Mouse (Mus musculus) limb, embryonic 13.5 days (tissue): ENCODE measurements around the gene Smc5. TPM values are rescaled to one million over a fixed set of nuclear protein-coding genes. Genes with fewer than 3 reads are reported as not detected.

Experiments
- ATAC-seq: fragments of 200-750 bp; cut with Nextera tagmentation; 2 replicates; pipeline ENCODE4 v1.8.0; 2017; ENCODE audit warnings: low read depth, moderate number of reproducible peaks, moderate TSS enrichment; ENCODE audit not compliant: low FRiP score
- H3K27ac ChIP-seq: fragments of 300-500 bp; sonication (generic); 2 replicates; pipeline ENCODE4 v1.5.1; 2015; ENCODE audit warnings: inconsistent platforms, mild to moderate bottlenecking, moderate library complexity
- H3K27me3 ChIP-seq: fragments of 300-500 bp; sonication (generic); 2 replicates; pipeline ENCODE4 v1.6.1; 2015; ENCODE audit warnings: mild to moderate bottlenecking, inconsistent platforms
- H3K36me3 ChIP-seq: fragments of 300-500 bp; sonication (generic); 2 replicates; pipeline ENCODE4 v1.6.1; 2015; ENCODE audit warnings: inconsistent platforms, mild to moderate bottlenecking, moderate library complexity
- H3K4me1 ChIP-seq: fragments of 300-500 bp; sonication (generic); 2 replicates; pipeline ENCODE4 v1.6.1; 2015; ENCODE audit warnings: inconsistent platforms
- H3K4me2 ChIP-seq: fragments of 300-500 bp; sonication (generic); replicated peaks from 2 replicates; pipeline ENCODE4 v1.6.1; 2015; ENCODE audit warnings: inconsistent platforms, mild to moderate bottlenecking, moderate library complexity
- H3K4me3 ChIP-seq: fragments of 300-500 bp; sonication (generic); 2 replicates; pipeline ENCODE4 v1.5.1; 2015; ENCODE audit warnings: moderate library complexity, mild to moderate bottlenecking, inconsistent platforms
- H3K9ac ChIP-seq: fragments of 300-500 bp; sonication (generic); 2 replicates; pipeline ENCODE4 v1.6.1; 2015; ENCODE audit warnings: mild to moderate bottlenecking, inconsistent platforms
- H3K9me3 ChIP-seq: fragments of 300-500 bp; sonication (generic); 2 replicates; pipeline ENCODE4 v1.6.1; 2016; ENCODE audit warnings: inconsistent platforms
- WGBS: fragments of 180-500 bp; shearing (Covaris S2); methylation state at CpG from one replicate; pipeline ENCODE4 v1.1.7; 2015; 5-methylcytosine and 5-hydroxymethylcytosine counted together
- polyA plus RNA-seq: library from polyadenylated mRNA; unstranded; fragments of >200 nt; fragmentation: Nextera tagmentation; extraction: Ambion mirVana; gene quantifications from 2 replicates; pipeline ENCODE4 v1.2.1, GENCODE M21; 2015

Smc5 gene
- polyA plus RNA-seq = 38.3 and 40.1 TPM in 2 replicates

DNA sequence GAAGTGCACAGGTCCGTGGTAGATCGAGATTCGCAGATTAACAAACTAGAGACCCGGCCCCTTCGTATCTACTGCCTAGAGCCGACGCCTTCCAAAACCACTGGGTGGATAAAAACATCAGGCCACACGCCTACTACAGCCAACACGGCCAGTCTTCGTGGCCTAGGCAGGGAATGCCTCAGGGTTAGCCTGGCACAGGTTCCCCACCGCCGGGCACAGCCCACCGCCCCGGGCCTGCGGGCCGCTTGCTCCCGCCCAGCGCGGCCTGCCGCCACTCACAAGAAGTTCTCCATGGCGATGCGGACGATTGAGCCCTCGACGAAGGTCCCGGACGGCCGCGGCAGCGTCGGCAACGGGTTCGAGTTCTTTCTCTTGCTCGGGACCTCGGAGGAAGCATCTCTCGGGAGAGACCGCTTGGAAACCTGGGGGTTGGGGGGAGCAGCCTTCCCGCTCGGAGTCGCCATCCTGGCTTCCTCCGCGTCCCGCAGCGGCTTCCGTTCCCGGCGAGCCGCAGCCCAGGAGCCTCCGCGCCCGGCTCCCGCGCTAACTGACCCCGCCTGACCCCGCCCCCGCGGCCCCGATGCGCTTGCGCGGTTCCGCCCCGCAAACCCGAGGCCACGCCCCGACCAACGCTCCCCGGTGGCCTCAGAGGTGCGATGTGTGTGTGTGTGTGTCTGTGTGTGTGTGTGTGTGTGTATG lies at the start of gene Smc5:
Smc5 (minus strand) TSS at position 543 of the 699 bp plus-strand sequence.
- Histone ChIP-seq H3K9me3 (no peaks in the 10 kb centered on the region), H3K4me2 (peak within 1 kb of the TSS; percentile 72), H3K4me1 (peaks cover 16% of the 10 kb centered on the region), H3K4me3 (peak within 1 kb of the TSS; percentile 89), H3K27ac (peak within 1 kb of the TSS; percentile 59; the same call in 1 of the 2 replicates), H3K36me3 (peaks cover 8% of the 10 kb centered on the region), H3K27me3 (no peaks in the 10 kb centered on the region), H3K9ac (peak within 1 kb of the TSS; percentile 91)
- peak; percentile 96 for ATAC-seq
- WGBS = under 1% methylated on average over 67 of the region's 69 CpGs

GRCm38 (mm10) chr19:23323107-23323506 lies 49.4 kb upstream of the Smc5 start:
- ATAC-seq = no peak
- H3K27me3 ChIP-seq = no peaks in the 10 kb centered on the region; the same call in 1 of the 2 replicates
- H3K4me3 ChIP-seq = no peak overlapping the region
- H3K9me3 ChIP-seq = no peaks in the 10 kb centered on the region
- no peak overlapping the region for H3K9ac ChIP-seq
- WGBS = 63% methylated on average over 3 of the region's 3 CpGs
- H3K36me3 ChIP-seq = no peaks in the 10 kb centered on the region
- no peaks in the 10 kb centered on the region for H3K4me1 ChIP-seq
- no peak overlapping the region for H3K27ac ChIP-seq
- H3K4me2 ChIP-seq = no peak overlapping the region

DNA sequence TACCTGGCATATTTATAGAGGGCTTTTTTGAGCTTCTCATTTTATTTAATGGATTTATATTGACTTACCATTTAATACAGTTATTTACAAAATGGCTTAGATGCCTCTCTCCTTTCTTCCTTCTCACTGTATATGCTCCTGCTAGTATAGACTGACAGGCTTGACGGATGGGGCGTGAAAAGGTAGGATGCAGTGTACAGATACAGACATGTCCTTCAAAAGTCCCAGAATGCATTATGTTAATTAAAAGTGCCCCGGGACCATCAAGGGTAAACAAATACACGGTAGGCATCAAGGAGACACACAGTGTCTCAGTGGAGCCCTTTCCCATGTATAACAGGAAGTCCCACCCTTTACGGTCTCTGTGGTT lies 44.3 kb upstream of the Smc5 start:
- H3K9me3 ChIP-seq = no peaks in the 10 kb centered on the region
- WGBS = 79% methylated on average over 5 of the region's 5 CpGs
- no peak overlapping the region for H3K4me3 ChIP-seq
- ATAC-seq = no peak
- no peak overlapping the region for H3K4me2 ChIP-seq
- H3K4me1 ChIP-seq = no peaks in the 10 kb centered on the region
- H3K27me3 ChIP-seq = no peaks in the 10 kb centered on the region; the same call in 1 of the 2 replicates
- no peak overlapping the region for H3K27ac ChIP-seq
- no peak overlapping the region for H3K9ac ChIP-seq
- no peaks in the 10 kb centered on the region for H3K36me3 ChIP-seq

- Histone ChIP-seq H3K4me1 (no peaks in the 10 kb centered on the region), H3K27me3 (no peaks in the 10 kb centered on the region; the same call in 1 of the 2 replicates), H3K4me3 (no peak overlapping the region), H3K27ac (no peak overlapping the region), H3K4me2 (no peak overlapping the region), H3K9me3 (no peaks in the 10 kb centered on the region), H3K36me3 (no peaks in the 10 kb centered on the region), H3K9ac (no peak overlapping the region)
- ATAC-seq = no peak
- WGBS = 42% methylated on average over 5 of the region's 5 CpGs
Observed at GRCm38 (mm10) chr19:23317295-23317988, 43.7 kb upstream of the Smc5 start.

- no peaks in the 10 kb centered on the region; the same call in 1 of the 2 replicates for H3K27me3 ChIP-seq
- no peak overlapping the region for H3K27ac ChIP-seq
- WGBS = 77% methylated on average over 5 of the region's 5 CpGs
- no peaks in the 10 kb centered on the region for H3K9me3 ChIP-seq
- H3K9ac ChIP-seq = no peak overlapping the region
- H3K36me3 ChIP-seq = no peaks in the 10 kb centered on the region
- H3K4me3 ChIP-seq = no peak overlapping the region
- H3K4me1 ChIP-seq = no peaks in the 10 kb centered on the region
- H3K4me2 ChIP-seq = no peak overlapping the region
- ATAC-seq = no peak
Observed at GRCm38 (mm10) chr19:23316851-23317250, 43.2 kb upstream of the Smc5 start.

DNA sequence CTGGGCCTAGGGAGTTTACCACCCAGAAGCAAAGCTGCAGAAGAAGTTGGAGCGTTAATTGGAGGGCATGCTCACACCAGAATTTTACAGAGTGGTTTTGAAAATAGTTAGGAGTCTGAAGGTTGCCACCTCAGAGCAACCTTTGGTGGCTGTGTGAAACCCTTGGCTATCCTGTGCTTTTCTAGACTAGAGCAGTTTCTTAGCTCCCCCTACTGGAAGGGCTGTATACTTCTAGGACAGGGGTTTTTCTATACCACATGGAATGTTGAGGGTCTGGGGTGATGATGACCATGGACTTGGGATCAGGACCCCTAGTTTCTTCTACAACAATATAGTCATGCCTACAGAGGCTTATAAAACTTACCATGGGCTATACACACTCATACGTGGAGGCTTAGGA lies 36.3 kb upstream of the Smc5 start:
- H3K27ac ChIP-seq = no peak overlapping the region
- H3K36me3 ChIP-seq = no peaks in the 10 kb centered on the region
- H3K9ac ChIP-seq = no peak overlapping the region
- no peak for ATAC-seq
- H3K4me2 ChIP-seq = no peak overlapping the region
- no peaks in the 10 kb centered on the region for H3K4me1 ChIP-seq
- no peaks in the 10 kb centered on the region for H3K27me3 ChIP-seq
- H3K4me3 ChIP-seq = no peak overlapping the region
- no peaks in the 10 kb centered on the region for H3K9me3 ChIP-seq
- 90% methylated on average over 2 of the region's 2 CpGs for WGBS

DNA sequence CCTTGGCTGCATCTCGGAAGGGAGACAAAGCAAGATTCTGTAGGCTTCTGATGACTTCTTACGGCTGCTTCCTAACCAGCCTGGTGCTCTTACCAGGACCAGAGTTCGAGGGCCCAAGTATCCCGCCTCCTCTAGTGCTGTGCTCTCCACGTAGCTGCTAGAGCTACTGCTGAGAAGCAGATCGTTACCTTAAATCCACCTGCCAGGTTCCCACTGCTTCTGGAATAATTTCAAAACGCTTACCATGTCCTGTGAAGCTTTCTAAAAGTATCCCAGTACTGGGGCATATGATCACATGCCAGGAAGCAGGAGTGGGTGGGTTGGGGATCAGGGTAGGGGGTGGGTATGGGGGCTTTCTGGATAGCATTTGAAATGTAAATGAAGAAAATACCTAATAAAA lies 33.0 kb upstream of the Smc5 start:
- Histone ChIP-seq H3K4me1 (no peaks in the 10 kb centered on the region), H3K27me3 (no peaks in the 10 kb centered on the region), H3K36me3 (no peaks in the 10 kb centered on the region), H3K27ac (no peak overlapping the region), H3K4me2 (no peak overlapping the region), H3K4me3 (no peak overlapping the region), H3K9me3 (no peaks in the 10 kb centered on the region), H3K9ac (no peak overlapping the region)
- 75% methylated on average over 7 of the region's 7 CpGs for WGBS
- no peak for ATAC-seq

DNA sequence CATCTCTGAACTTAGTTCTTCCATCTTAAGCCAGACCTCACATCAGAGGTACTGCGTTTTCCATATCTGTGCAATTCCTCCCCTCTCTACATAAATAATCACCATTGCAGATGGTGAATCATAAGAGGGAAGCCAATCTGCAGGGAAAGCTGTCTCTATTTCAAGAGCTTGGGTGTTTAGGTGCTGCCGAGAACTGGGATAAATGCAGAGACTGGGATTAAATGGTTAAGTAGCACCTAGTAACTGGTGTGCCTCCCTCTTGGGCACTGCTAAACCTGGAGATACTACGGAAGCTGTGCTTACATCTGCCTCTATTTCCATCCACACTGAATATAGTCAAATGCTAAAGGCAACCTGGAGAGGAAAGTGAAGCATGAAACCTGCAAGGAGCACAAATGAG lies 26.3 kb upstream of the Smc5 start:
- 87% methylated on average over 3 of the region's 3 CpGs for WGBS
- H3K4me3 ChIP-seq = no peak overlapping the region
- no peaks in the 10 kb centered on the region for H3K36me3 ChIP-seq
- H3K9me3 ChIP-seq = no peaks in the 10 kb centered on the region
- no peaks in the 10 kb centered on the region for H3K4me1 ChIP-seq
- H3K27me3 ChIP-seq = no peaks in the 10 kb centered on the region
- no peak for ATAC-seq
- H3K27ac ChIP-seq = no peak overlapping the region
- H3K9ac ChIP-seq = no peak overlapping the region
- H3K4me2 ChIP-seq = no peak overlapping the region

GRCm38 (mm10) chr19:23298917-23299316 lies 25.2 kb upstream of the Smc5 start:
- WGBS = 81% methylated on average over 1 of the region's 1 CpGs
- Histone ChIP-seq H3K27me3 (no peaks in the 10 kb centered on the region), H3K4me1 (no peaks in the 10 kb centered on the region), H3K4me2 (no peak overlapping the region), H3K9ac (no peak overlapping the region), H3K27ac (no peak overlapping the region), H3K9me3 (no peaks in the 10 kb centered on the region), H3K36me3 (no peaks in the 10 kb centered on the region), H3K4me3 (no peak overlapping the region)
- ATAC-seq = no peak

- H3K9me3 ChIP-seq = no peaks in the 10 kb centered on the region
- no peak overlapping the region for H3K4me3 ChIP-seq
- H3K36me3 ChIP-seq = no peaks in the 10 kb centered on the region
- no peak overlapping the region for H3K4me2 ChIP-seq
- ATAC-seq = no peak
- no peak overlapping the region for H3K9ac ChIP-seq
- no peak overlapping the region for H3K27ac ChIP-seq
- no peaks in the 10 kb centered on the region for H3K27me3 ChIP-seq
- no peaks in the 10 kb centered on the region for H3K4me1 ChIP-seq
Observed at GRCm38 (mm10) chr19:23297191-23297590, 23.5 kb upstream of the Smc5 start.

DNA sequence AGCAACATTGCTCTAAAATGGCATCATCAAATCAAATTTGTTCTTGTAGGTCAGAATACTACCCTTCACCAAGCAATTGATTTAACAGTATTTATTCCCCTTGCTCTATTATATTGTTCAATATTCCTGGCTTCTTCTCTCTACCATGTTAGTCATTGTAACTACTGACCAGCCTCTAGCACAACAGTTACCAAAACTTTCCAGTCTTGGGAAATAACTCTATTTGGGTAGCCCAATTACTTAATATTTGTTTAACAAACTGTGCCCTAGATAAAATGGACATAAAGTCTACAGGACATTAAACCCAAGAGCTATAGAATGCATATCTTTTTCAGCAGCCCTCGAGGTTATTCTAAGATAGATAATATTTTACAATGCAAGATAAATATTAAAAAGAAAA lies 15.6 kb upstream of the Smc5 start:
- Histone ChIP-seq H3K4me3 (no peak overlapping the region), H3K4me1 (no peaks in the 10 kb centered on the region), H3K4me2 (no peak overlapping the region), H3K9me3 (peaks cover 3% of the 10 kb centered on the region; the same call in 1 of the 2 replicates), H3K36me3 (no peaks in the 10 kb centered on the region), H3K27ac (no peak overlapping the region), H3K27me3 (no peaks in the 10 kb centered on the region), H3K9ac (no peak overlapping the region)
- no peak for ATAC-seq
- WGBS = 73% methylated on average over 1 of the region's 1 CpGs

DNA sequence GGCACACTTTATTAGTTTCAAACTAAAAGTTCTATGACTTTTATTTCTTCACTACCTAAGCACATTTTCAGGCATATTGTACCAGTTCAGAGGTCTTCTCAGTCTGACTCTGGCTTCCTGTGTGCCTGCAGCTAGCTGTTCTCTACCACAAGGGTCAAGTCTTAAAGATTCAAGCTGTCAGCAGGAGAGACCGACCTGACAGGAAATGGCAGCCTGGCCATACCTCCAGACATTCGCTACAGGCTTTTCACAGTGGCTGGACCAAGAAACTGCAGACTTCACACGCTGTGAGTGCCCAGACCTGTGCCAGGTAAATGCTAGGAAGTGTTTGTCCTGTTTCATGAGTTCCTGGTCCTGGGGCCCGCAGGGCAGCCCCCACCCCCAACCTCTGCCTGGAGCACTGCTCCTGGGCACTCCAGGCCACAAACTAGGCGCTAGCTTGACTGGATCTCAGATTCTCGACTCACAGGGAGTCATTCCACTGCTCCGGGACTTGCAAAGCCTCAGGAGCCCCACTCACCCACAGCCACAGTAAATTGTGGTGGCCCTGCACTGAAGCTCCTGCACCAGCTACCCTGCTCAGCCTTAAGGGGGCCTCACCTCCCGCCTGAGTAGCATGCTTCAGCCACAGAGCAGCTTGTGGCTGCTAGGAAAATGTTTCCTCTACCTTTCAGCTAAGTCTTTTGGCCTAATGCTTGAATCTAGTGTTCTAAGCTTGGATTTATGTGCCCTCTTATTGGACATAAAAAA lies 8.4 kb upstream of the Smc5 start:
- H3K4me3 ChIP-seq = no peak overlapping the region
- no peaks in the 10 kb centered on the region for H3K9me3 ChIP-seq
- H3K9ac ChIP-seq = no peak overlapping the region
- H3K4me2 ChIP-seq = no peak overlapping the region
- H3K27ac ChIP-seq = no peak overlapping the region
- WGBS = 35% methylated on average over 8 of the region's 8 CpGs
- H3K4me1 ChIP-seq = peaks cover 5% of the 10 kb centered on the region; the same call in 1 of the 2 replicates
- no peaks in the 10 kb centered on the region for H3K36me3 ChIP-seq
- ATAC-seq = peak; percentile 24; the same call in 1 of the 2 replicates
- H3K27me3 ChIP-seq = no peaks in the 10 kb centered on the region
